Mouse (Mus musculus) Patski (cell line): ENCODE data around the gene Cd36. TPM values are rescaled to one million over a fixed set of nuclear protein-coding genes. Genes with fewer than 3 reads are reported as not detected.

Experiments
- ATAC-seq: fragments of 100-300 bp; one replicate; pipeline ENCODE4 v1.8.0; 2021
- CTCF ChIA-PET: fragments of 350-600 bp; sonication (Branson Sonifier 250); formaldehyde crosslinking; loops from one replicate; lab custom pipeline; 2022; ENCODE audit warnings: inconsistent platforms; lab: Charles Lee
- POLR2A ChIA-PET: fragments of 350-600 bp; sonication (Branson Sonifier 250); formaldehyde crosslinking; loops from one replicate; lab custom pipeline; 2022; ENCODE audit warnings: antibody characterized with exemption, inconsistent platforms; lab: Charles Lee
- DNase-seq: peaks from one replicate; pipeline ENCODE4 v3.0.0-alpha.2; 2011; ENCODE audit warnings: low read depth, low spot score
- H3K27me3 ChIP-seq: fragments of 371-371 bp; one replicate; pipeline ENCODE4 v1.5.1; 2021
- CTCF ChIP-seq: fragments of 100-300 bp; IDR thresholded peaks from one replicate; pipeline ENCODE4 v1.5.1; 2021
- in situ Hi-C: fragments of 300-500 bp; cut with MboI; formaldehyde crosslinking; loops from 3 replicates; pipeline ENCODE4 v1.11.1; 2018; ENCODE audit warnings: low pct_unique_long_range_greater_than_20kb, mixed read lengths
- polyA plus RNA-seq: library from polyadenylated mRNA; unstranded; gene quantifications from one replicate; pipeline ENCODE4 v1.2.3, GENCODE M21; 2021

The Cd36 gene
- polyA plus RNA-seq, 1 experiment from 2014 or later: 0.26 TPM

- TF ChIP-seq CTCF: no peak
- ChIA-PET CTCF (interaction anchor here (1.0 kb wide), 1 partner anchor 13 kb away, joined by 3 read pairs; no protein-coding TSS in a partner anchor), POLR2A (no interaction called here)
- ATAC-seq (peak; percentile 89), DNase-seq (peak; percentile 12)
- in situ Hi-C loops: no loop called here
- no peaks in the 10 kb centered on the region for H3K27me3 ChIP-seq
Observed at GRCm38 (mm10) chr5:17739805-17740204, 148.8 kb downstream of the Cd36 start.

Other genes with a start within 250 kb of the Cd36 start
- gene Gnat3, start 73.7 kb upstream of the Cd36 start, polyA plus RNA-seq: not detected